Mouse (Mus musculus): ENCODE measurements around the gene H2-Eb1. TPM values are rescaled to one million over a fixed set of nuclear protein-coding genes. Genes with fewer than 3 reads are reported as not detected.

The H2-Eb1 gene
- polyA plus RNA-seq, 1 experiment from 2014 or later: 6.5 TPM

GRCm38 (mm10) chr17:34268262-34268661 is 37.4 kb upstream of the H2-Eb1 start:
- Histone ChIP-seq H3K36me3 (ENCODE audit: control insufficient read depth, insufficient read depth, low read length) (no peaks in the 10 kb centered on the region), H3K4me3 (ENCODE audit: low read length) (no peak overlapping the region), H3K9ac (ENCODE audit: low read length) (no peak overlapping the region), H3K27me3 (ENCODE audit: control insufficient read depth, insufficient read depth, low read depth, low read length) (peaks cover 26% of the 10 kb centered on the region), H3K9me3 (ENCODE audit: control insufficient read depth, low read length) (no peaks in the 10 kb centered on the region), H3K27ac (ENCODE audit: low read length) (no peak overlapping the region), H3K4me1 (replicated peaks; ENCODE audit: control insufficient read depth, insufficient read depth, low read length) (peaks cover 14% of the 10 kb centered on the region), H3K4me2 (ENCODE audit: low read depth, low read length) (no peak overlapping the region)
- 56% methylated on average over 2 of the region's 2 CpGs for WGBS
- no peak for ATAC-seq (ENCODE audit: low read depth)

- no peak overlapping the region for H3K9ac ChIP-seq (ENCODE audit: low read length)
- peaks cover 9% of the 10 kb centered on the region for H3K4me1 ChIP-seq (replicated peaks; ENCODE audit: control insufficient read depth, insufficient read depth, low read length)
- 81% methylated on average over 2 of the region's 2 CpGs for WGBS
- ATAC-seq (ENCODE audit: low read depth): no peak
- no peaks in the 10 kb centered on the region for H3K9me3 ChIP-seq (ENCODE audit: control insufficient read depth, low read length)
- no peak overlapping the region for H3K4me2 ChIP-seq (ENCODE audit: low read depth, low read length)
- peaks cover 21% of the 10 kb centered on the region for H3K27me3 ChIP-seq (ENCODE audit: control insufficient read depth, insufficient read depth, low read depth, low read length)
- H3K36me3 ChIP-seq (ENCODE audit: control insufficient read depth, insufficient read depth, low read length): no peaks in the 10 kb centered on the region
- no peak overlapping the region for H3K27ac ChIP-seq (ENCODE audit: low read length)
- no peak overlapping the region for H3K4me3 ChIP-seq (ENCODE audit: low read length)
Measured at GRCm38 (mm10) chr17:34268748-34269147, 36.9 kb upstream of the H2-Eb1 start.

GRCm38 (mm10) chr17:34269817-34270216 is 35.9 kb upstream of the H2-Eb1 start:
- WGBS: 60% methylated on average over 4 of the region's 4 CpGs
- Histone ChIP-seq H3K4me1 (replicated peaks; ENCODE audit: control insufficient read depth, insufficient read depth, low read length) (peaks cover 3% of the 10 kb centered on the region; the same call in 1 of the 2 replicates), H3K4me3 (ENCODE audit: low read length) (no peak overlapping the region), H3K9ac (ENCODE audit: low read length) (no peak overlapping the region), H3K27me3 (ENCODE audit: control insufficient read depth, insufficient read depth, low read depth, low read length) (peaks cover 11% of the 10 kb centered on the region), H3K4me2 (ENCODE audit: low read depth, low read length) (no peak overlapping the region), H3K9me3 (ENCODE audit: control insufficient read depth, low read length) (no peaks in the 10 kb centered on the region), H3K27ac (ENCODE audit: low read length) (no peak overlapping the region), H3K36me3 (ENCODE audit: control insufficient read depth, insufficient read depth, low read length) (no peaks in the 10 kb centered on the region)
- ATAC-seq (ENCODE audit: low read depth): no peak

GRCm38 (mm10) chr17:34270230-34270629 is 35.4 kb upstream of the H2-Eb1 start:
- no peaks in the 10 kb centered on the region for H3K9me3 ChIP-seq (ENCODE audit: control insufficient read depth, low read length)
- 71% methylated on average over 2 of the region's 2 CpGs for WGBS

GRCm38 (mm10) chr17:34270940-34271339 is 34.7 kb upstream of the H2-Eb1 start:
- Histone ChIP-seq H3K27ac (ENCODE audit: low read length) (no peak overlapping the region), H3K36me3 (ENCODE audit: control insufficient read depth, insufficient read depth, low read length) (no peaks in the 10 kb centered on the region), H3K4me3 (ENCODE audit: low read length) (no peak overlapping the region), H3K4me2 (ENCODE audit: low read depth, low read length) (no peak overlapping the region), H3K9me3 (ENCODE audit: control insufficient read depth, low read length) (no peaks in the 10 kb centered on the region), H3K27me3 (ENCODE audit: control insufficient read depth, insufficient read depth, low read depth, low read length) (peaks cover 4% of the 10 kb centered on the region; the same call in 1 of the 2 replicates), H3K9ac (ENCODE audit: low read length) (no peak overlapping the region), H3K4me1 (replicated peaks; ENCODE audit: control insufficient read depth, insufficient read depth, low read length) (no peaks in the 10 kb centered on the region)
- ATAC-seq (ENCODE audit: low read depth): no peak
- 73% methylated on average over 2 of the region's 2 CpGs for WGBS

More at GRCm38 (mm10) chr17:34270230-34270629, 35.4 kb upstream of the H2-Eb1 start:
- Histone ChIP-seq H3K27ac (ENCODE audit: low read length) (no peak overlapping the region), H3K27me3 (ENCODE audit: control insufficient read depth, insufficient read depth, low read depth, low read length) (peaks cover 7% of the 10 kb centered on the region), H3K36me3 (ENCODE audit: control insufficient read depth, insufficient read depth, low read length) (no peaks in the 10 kb centered on the region), H3K4me3 (ENCODE audit: low read length) (no peak overlapping the region), H3K4me2 (ENCODE audit: low read depth, low read length) (no peak overlapping the region), H3K9ac (ENCODE audit: low read length) (no peak overlapping the region), H3K4me1 (replicated peaks; ENCODE audit: control insufficient read depth, insufficient read depth, low read length) (no peaks in the 10 kb centered on the region)
- no peak for ATAC-seq (ENCODE audit: low read depth)

GRCm38 (mm10) chr17:34272102-34272501 is 33.6 kb upstream of the H2-Eb1 start:
- WGBS: 80% methylated on average over 1 of the region's 1 CpGs
- H3K4me3 ChIP-seq (ENCODE audit: low read length): no peak overlapping the region
- no peak overlapping the region for H3K4me2 ChIP-seq (ENCODE audit: low read depth, low read length)
- H3K9me3 ChIP-seq (ENCODE audit: control insufficient read depth, low read length): peaks cover 3% of the 10 kb centered on the region; the same call in 1 of the 2 replicates
- no peaks in the 10 kb centered on the region for H3K4me1 ChIP-seq (replicated peaks; ENCODE audit: control insufficient read depth, insufficient read depth, low read length)
- no peak overlapping the region for H3K9ac ChIP-seq (ENCODE audit: low read length)
- no peak for ATAC-seq (ENCODE audit: low read depth)
- H3K36me3 ChIP-seq (ENCODE audit: control insufficient read depth, insufficient read depth, low read length): no peaks in the 10 kb centered on the region
- H3K27me3 ChIP-seq (ENCODE audit: control insufficient read depth, insufficient read depth, low read depth, low read length): peaks cover 4% of the 10 kb centered on the region; the same call in 1 of the 2 replicates
- H3K27ac ChIP-seq (ENCODE audit: low read length): no peak overlapping the region

- H3K9me3 ChIP-seq (ENCODE audit: control insufficient read depth, low read length): peaks cover 3% of the 10 kb centered on the region; the same call in 1 of the 2 replicates
- ATAC-seq (ENCODE audit: low read depth): no peak
Measured at GRCm38 (mm10) chr17:34280499-34281038, 25.1 kb upstream of the H2-Eb1 start.

GRCm38 (mm10) chr17:34281836-34282235 is 23.8 kb upstream of the H2-Eb1 start:
- Histone ChIP-seq H3K27me3 (ENCODE audit: control insufficient read depth, insufficient read depth, low read depth, low read length) (no peaks in the 10 kb centered on the region), H3K9ac (ENCODE audit: low read length) (no peak overlapping the region), H3K4me2 (ENCODE audit: low read depth, low read length) (no peak overlapping the region), H3K27ac (ENCODE audit: low read length) (no peak overlapping the region), H3K4me1 (replicated peaks; ENCODE audit: control insufficient read depth, insufficient read depth, low read length) (no peaks in the 10 kb centered on the region), H3K36me3 (ENCODE audit: control insufficient read depth, insufficient read depth, low read length) (no peaks in the 10 kb centered on the region), H3K4me3 (ENCODE audit: low read length) (no peak overlapping the region), H3K9me3 (ENCODE audit: control insufficient read depth, low read length) (no peaks in the 10 kb centered on the region)
- ATAC-seq (ENCODE audit: low read depth): no peak
- WGBS: 55% methylated on average over 1 of the region's 1 CpGs

More at GRCm38 (mm10) chr17:34280499-34281038, 25.1 kb upstream of the H2-Eb1 start:
- Histone ChIP-seq H3K4me1 (replicated peaks; ENCODE audit: control insufficient read depth, insufficient read depth, low read length) (no peaks in the 10 kb centered on the region), H3K4me3 (ENCODE audit: low read length) (no peak overlapping the region), H3K36me3 (ENCODE audit: control insufficient read depth, insufficient read depth, low read length) (no peaks in the 10 kb centered on the region), H3K9ac (ENCODE audit: low read length) (no peak overlapping the region), H3K27ac (ENCODE audit: low read length) (no peak overlapping the region), H3K4me2 (ENCODE audit: low read depth, low read length) (no peak overlapping the region), H3K27me3 (ENCODE audit: control insufficient read depth, insufficient read depth, low read depth, low read length) (no peaks in the 10 kb centered on the region)
- WGBS: 63% methylated on average over 1 of the region's 1 CpGs

GRCm38 (mm10) chr17:34285371-34285770 is 20.3 kb upstream of the H2-Eb1 start:
- H3K27ac ChIP-seq (ENCODE audit: low read length): no peak overlapping the region
- ATAC-seq (ENCODE audit: low read depth): no peak
- no peaks in the 10 kb centered on the region for H3K27me3 ChIP-seq (ENCODE audit: control insufficient read depth, insufficient read depth, low read depth, low read length)
- no peak overlapping the region for H3K4me2 ChIP-seq (ENCODE audit: low read depth, low read length)
- no peaks in the 10 kb centered on the region for H3K36me3 ChIP-seq (ENCODE audit: control insufficient read depth, insufficient read depth, low read length)
- no peaks in the 10 kb centered on the region for H3K4me1 ChIP-seq (replicated peaks; ENCODE audit: control insufficient read depth, insufficient read depth, low read length)
- H3K9me3 ChIP-seq (ENCODE audit: control insufficient read depth, low read length): no peaks in the 10 kb centered on the region
- no peak overlapping the region for H3K4me3 ChIP-seq (ENCODE audit: low read length)
- H3K9ac ChIP-seq (ENCODE audit: low read length): no peak overlapping the region
- 65% methylated on average over 4 of the region's 4 CpGs for WGBS

All from lung, embryonic 16.5 days (tissue).